Mouse (Mus musculus) midbrain, postnatal 0 days (tissue): ENCODE measurements around the gene Tbc1d10c. TPM values are rescaled to one million over a fixed set of nuclear protein-coding genes. Genes with fewer than 3 reads are reported as not detected.

Source experiments
- ATAC-seq: fragments of 200-750 bp; cut with Nextera tagmentation; 2 replicates; pipeline ENCODE4 v1.8.0; 2017; ENCODE audit warnings: moderate number of reproducible peaks, mild to moderate bottlenecking, moderate TSS enrichment, moderate library complexity; ENCODE audit not compliant: low FRiP score
- DNase-seq: peaks from one replicate; pipeline ENCODE4 v3.0.0-alpha.2; 2015; ENCODE audit warnings: low spot score
- H3K27ac ChIP-seq: fragments of 300-500 bp; sonication (generic); 2 replicates; pipeline ENCODE4 v1.5.1; 2014; ENCODE audit warnings: low read depth, mild to moderate bottlenecking, low read length, mixed read lengths
- H3K27me3 ChIP-seq: fragments of 300-500 bp; sonication (generic); 2 replicates; pipeline ENCODE4 v1.6.1; 2014; ENCODE audit warnings: low read length, control low read depth, mixed read lengths; ENCODE audit not compliant: insufficient read depth
- H3K36me3 ChIP-seq: fragments of 300-500 bp; sonication (generic); 2 replicates; pipeline ENCODE4 v1.6.1; 2014; ENCODE audit warnings: low read length, control low read depth, mixed read lengths; ENCODE audit not compliant: insufficient read depth
- H3K4me1 ChIP-seq: fragments of 300-500 bp; sonication (generic); 2 replicates; pipeline ENCODE4 v1.6.1; 2014; ENCODE audit warnings: mild to moderate bottlenecking, control low read depth, antibody characterized with exemption, low read length, mixed read lengths; ENCODE audit not compliant: insufficient read depth
- H3K4me2 ChIP-seq: fragments of 300-500 bp; sonication (generic); 2 replicates; pipeline ENCODE4 v1.6.1; 2014; ENCODE audit warnings: low read depth, mild to moderate bottlenecking, low read length, mixed read lengths; ENCODE audit not compliant: poor library complexity, severe bottlenecking
- H3K4me3 ChIP-seq: fragments of 300-500 bp; sonication (generic); 2 replicates; pipeline ENCODE4 v1.5.1; 2014; ENCODE audit warnings: low read depth, mild to moderate bottlenecking, low read length, moderate library complexity
- H3K9ac ChIP-seq: fragments of 300-500 bp; sonication (generic); replicated peaks from 2 replicates; pipeline ENCODE4 v1.6.1; 2014; ENCODE audit warnings: mild to moderate bottlenecking, low read length, moderate library complexity, mixed read lengths; ENCODE audit not compliant: poor library complexity, severe bottlenecking
- H3K9me3 ChIP-seq: fragments of 300-500 bp; sonication (generic); 2 replicates; pipeline ENCODE4 v1.6.1; 2016; ENCODE audit warnings: low read length, control low read depth
- CTCF ChIP-seq: IDR thresholded peaks from 2 replicates; pipeline ENCODE4 v1.5.1; 2016; ENCODE audit warnings: antibody characterized with exemption, mild to moderate bottlenecking
- WGBS: fragments of 180-500 bp; shearing (Covaris S2); extraction: QIAGEN DNeasy Blood & Tissue Kit; methylation state at CpG from one replicate; pipeline ENCODE4 v1.1.7; 2014; 5-methylcytosine and 5-hydroxymethylcytosine counted together
- polyA plus RNA-seq: library from polyadenylated mRNA; unstranded; fragments of >200 nt; fragmentation: Nextera tagmentation; extraction: Ambion mirVana; gene quantifications from 2 replicates; pipeline ENCODE4 v1.2.1, GENCODE M21; 2015
- total RNA-seq: library from RNA; depleted of rRNA; stranded (reverse); fragments of >200 nt; gene quantifications from 2 replicates; pipeline ENCODE4 v1.2.3, GENCODE M21; 2014

Tbc1d10c gene
- total and polyA plus RNA-seq, 2 experiments from 2014 or later: 0.49 to 1.2 TPM

DNA sequence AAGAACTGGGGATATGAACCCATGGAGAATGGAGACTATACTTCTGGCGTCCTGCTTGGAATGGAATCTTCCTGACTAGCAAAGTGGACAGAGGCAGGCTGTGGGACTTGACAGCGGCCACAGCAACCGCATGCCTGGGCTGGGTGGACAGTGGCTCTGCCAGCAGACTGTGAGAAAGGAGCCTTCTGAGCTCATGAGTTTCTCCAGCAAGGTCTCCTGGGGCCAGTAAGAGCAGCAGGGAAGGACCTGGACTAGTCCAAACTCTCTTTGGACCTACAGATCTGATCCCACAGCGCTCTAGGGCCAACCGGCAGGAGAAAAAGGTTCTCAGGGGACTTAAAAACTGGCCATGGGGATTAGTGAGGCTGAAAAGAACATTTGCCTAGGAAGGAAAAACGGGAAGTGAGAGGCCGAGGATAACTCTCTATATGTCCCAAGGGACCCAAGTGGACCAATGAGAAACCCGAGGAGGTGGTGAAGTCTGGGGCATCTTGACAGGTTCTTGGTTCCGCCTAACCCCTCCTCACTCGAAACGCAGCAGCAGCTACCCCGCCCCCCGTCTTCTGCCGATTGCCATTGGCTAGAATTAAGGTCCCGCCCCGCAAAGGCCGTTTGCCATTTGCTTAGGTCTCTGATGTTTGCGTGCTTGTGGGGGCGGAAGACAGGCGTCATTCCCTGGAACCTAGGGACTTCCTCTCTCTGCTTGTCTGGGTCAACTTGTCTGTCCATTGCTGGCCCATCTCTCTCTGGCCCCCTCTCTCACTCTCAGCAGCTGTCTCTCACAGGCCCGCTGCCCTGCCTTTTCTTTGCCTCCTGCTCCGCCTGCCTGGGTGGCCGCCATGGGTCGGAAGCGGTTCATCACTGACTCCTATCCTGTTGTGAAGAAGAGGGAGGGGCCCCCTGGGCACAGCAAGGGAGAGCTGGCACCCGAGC is 40.4 kb upstream of the Tbc1d10c start, which contains the start of gene Pold4:
TSS of gene Pold4 (plus strand) at position 647 of the 933 bp plus-strand sequence.
- WGBS: 13% methylated on average over 26 of the region's 26 CpGs
- H3K9ac ChIP-seq: peak within 1 kb of the TSS; percentile 64
- DNase-seq: peak; percentile 97

DNA sequence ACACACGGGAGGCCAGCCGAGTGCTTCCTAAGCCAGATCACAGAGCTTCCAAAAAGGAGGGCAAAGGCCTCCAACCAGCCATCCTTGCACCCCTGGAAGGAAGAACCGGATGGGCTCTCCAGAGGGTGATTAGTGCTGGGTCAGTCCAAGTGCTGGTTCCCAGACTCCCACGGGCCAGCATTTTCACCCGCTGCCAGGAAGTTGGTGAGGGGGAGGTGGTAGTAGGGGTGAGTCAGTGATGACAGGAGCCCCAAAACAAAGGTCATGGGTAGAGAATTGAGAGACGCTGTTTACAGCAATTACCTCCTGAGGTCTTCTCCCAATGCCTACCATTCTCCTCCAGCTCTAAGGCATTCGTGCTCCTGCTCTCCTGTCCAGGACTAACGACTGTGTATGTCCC is 39.3 kb upstream of the Tbc1d10c start:
- no peaks in the 10 kb centered on the region for H3K36me3 ChIP-seq
- peaks cover 3% of the 10 kb centered on the region; the same call in 1 of the 2 replicates for H3K27me3 ChIP-seq
- no peak overlapping the region for H3K9ac ChIP-seq
- H3K27ac ChIP-seq: no peak overlapping the region
- DNase-seq (no peak), ATAC-seq (no peak)
- WGBS: 70% methylated on average over 8 of the region's 8 CpGs
- H3K4me1 ChIP-seq: peaks cover 4% of the 10 kb centered on the region; the same call in 1 of the 2 replicates
- no peak for TF ChIP-seq CTCF
- no peak overlapping the region for H3K4me2 ChIP-seq
- H3K4me3 ChIP-seq: no peak overlapping the region
- no peaks in the 10 kb centered on the region for H3K9me3 ChIP-seq

More for the DNA sequence above, 40.4 kb upstream of the Tbc1d10c start, which contains the start of gene Pold4:
- H3K27ac ChIP-seq: peak within 1 kb of the TSS; percentile 77
- H3K4me2 ChIP-seq: peak within 1 kb of the TSS; percentile 76
- peak within 1 kb of the TSS; percentile 47 for H3K4me3 ChIP-seq
- peaks cover 4% of the 10 kb centered on the region; the same call in 1 of the 2 replicates for H3K4me1 ChIP-seq
- no peaks in the 10 kb centered on the region for H3K36me3 ChIP-seq
- TF ChIP-seq CTCF: peak; percentile 8; the same call in 1 of the 2 replicates
- peak; percentile 91 for ATAC-seq
- no peaks in the 10 kb centered on the region for H3K9me3 ChIP-seq
- H3K27me3 ChIP-seq: peaks cover 3% of the 10 kb centered on the region; the same call in 1 of the 2 replicates

DNA sequence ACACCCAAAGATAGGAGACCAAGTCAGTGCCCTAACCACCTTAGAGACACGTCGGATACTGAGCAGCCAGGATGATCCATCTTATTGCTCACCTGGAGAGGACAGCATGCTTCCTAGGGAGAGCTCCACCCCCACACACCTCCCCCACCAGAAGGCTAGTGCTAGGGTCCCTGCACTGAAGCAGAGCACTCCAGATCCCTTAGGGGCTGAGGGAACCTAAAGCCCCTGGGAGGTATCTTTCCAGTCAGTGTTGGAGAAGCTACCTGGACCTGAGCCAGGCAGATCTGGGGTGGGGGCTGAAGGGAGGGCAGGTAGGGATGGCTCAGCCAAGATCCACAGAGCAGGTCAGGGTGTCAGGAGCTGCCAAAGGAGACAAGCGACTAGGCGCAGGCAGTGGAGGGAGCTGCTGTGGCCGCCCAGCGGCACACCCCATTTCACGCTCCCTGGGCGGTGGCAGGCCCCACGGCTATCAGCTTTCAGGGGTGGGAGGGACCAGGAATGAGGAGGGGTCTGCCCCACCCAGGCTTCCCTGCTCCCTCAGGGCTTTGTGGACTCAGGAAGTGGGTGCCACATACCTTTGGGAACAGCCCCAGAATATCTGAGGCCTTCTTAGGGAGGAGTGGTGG is 38.5 kb upstream of the Tbc1d10c start:
- Histone ChIP-seq H3K9me3 (no peaks in the 10 kb centered on the region), H3K4me1 (peaks cover 4% of the 10 kb centered on the region; the same call in 1 of the 2 replicates), H3K27ac (no peak overlapping the region), H3K27me3 (peaks cover 3% of the 10 kb centered on the region; the same call in 1 of the 2 replicates), H3K4me3 (no peak overlapping the region), H3K9ac (no peak overlapping the region), H3K4me2 (no peak overlapping the region), H3K36me3 (no peaks in the 10 kb centered on the region)
- ATAC-seq (no peak), DNase-seq (no peak)
- no peak for TF ChIP-seq CTCF
- 52% methylated on average over 9 of the region's 9 CpGs for WGBS

DNA sequence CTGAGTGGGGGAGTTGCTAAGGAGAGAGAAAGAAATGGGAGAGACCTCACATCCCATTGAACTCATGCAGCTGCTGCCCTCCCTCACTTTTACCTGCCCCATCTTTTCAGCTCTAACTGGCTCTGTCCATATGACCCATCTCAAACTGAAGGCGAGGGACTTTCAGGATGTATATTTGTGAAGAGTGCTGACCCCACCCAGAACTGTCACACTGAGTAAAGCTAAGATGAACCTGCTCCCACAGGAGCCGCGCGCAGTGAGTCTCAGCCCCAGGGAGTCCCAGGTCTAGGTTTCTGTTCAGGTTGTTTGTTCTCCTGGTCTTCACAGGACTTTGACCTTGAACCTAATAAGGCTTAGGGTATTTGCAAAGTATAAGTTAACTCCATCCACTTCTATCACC is 37.8 kb upstream of the Tbc1d10c start:
- peaks cover 4% of the 10 kb centered on the region; the same call in 1 of the 2 replicates for H3K4me1 ChIP-seq
- no peaks in the 10 kb centered on the region for H3K9me3 ChIP-seq
- 75% methylated on average over 4 of the region's 4 CpGs for WGBS
- DNase-seq (no peak), ATAC-seq (no peak)
- peaks cover 3% of the 10 kb centered on the region; the same call in 1 of the 2 replicates for H3K27me3 ChIP-seq
- no peak overlapping the region for H3K27ac ChIP-seq
- H3K4me3 ChIP-seq: no peak overlapping the region
- H3K9ac ChIP-seq: no peak overlapping the region
- H3K4me2 ChIP-seq: no peak overlapping the region
- H3K36me3 ChIP-seq: no peaks in the 10 kb centered on the region
- no peak for TF ChIP-seq CTCF

DNA sequence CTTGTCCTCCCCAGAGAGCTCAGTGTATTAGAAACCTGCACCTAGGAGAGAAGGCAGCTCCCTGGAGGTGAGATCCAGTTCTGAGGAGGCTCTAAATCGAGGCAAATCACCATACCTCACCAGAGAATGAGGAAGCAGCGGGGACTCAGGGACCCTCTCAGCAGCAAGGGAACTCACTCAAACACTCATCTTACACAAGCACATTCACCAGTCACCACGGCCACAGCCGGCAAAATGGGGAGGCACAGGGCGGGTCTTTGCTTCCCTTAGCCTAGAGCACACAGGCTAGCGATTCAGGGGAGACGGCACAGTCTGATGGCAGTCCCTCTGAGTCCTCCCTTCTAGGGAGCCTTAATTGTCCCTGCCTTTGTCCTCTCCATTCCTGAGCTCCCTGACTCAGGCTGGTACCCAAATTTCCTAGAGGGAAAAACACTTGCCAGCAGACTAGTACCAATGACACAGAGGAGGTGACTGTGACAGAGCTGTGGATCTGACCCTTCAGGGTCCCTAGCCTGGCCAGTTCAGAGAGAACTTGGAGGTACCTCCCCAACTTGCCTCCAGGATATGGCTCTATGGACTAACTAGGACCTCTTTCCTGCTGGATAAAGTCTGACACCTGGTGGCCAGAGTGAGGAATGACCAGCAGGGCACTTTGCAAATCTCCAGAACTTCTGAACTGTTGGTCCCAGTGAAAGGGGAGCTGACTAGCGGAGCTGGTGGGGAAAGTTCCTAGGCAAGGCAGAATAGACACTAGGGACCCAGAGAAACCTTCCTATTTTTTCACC is 37.0 kb upstream of the Tbc1d10c start:
- Histone ChIP-seq H3K27me3 (peaks cover 3% of the 10 kb centered on the region; the same call in 1 of the 2 replicates), H3K4me3 (no peak overlapping the region), H3K9ac (no peak overlapping the region), H3K4me2 (no peak overlapping the region), H3K4me1 (peaks cover 4% of the 10 kb centered on the region; the same call in 1 of the 2 replicates), H3K36me3 (no peaks in the 10 kb centered on the region), H3K27ac (no peak overlapping the region), H3K9me3 (no peaks in the 10 kb centered on the region)
- 23% methylated on average over 8 of the region's 8 CpGs for WGBS
- peak; percentile 81 for DNase-seq
- ATAC-seq: no peak
- TF ChIP-seq CTCF: peak; percentile 97
